Mouse (Mus musculus): ENCODE data around the gene Olfr373.
"Not testable (repeated sequence)": the region's sequence is repeated elsewhere in the genome, so short reads cannot be mapped to it uniquely, and the experiment has no call there.

Olfr373 gene

DNA sequence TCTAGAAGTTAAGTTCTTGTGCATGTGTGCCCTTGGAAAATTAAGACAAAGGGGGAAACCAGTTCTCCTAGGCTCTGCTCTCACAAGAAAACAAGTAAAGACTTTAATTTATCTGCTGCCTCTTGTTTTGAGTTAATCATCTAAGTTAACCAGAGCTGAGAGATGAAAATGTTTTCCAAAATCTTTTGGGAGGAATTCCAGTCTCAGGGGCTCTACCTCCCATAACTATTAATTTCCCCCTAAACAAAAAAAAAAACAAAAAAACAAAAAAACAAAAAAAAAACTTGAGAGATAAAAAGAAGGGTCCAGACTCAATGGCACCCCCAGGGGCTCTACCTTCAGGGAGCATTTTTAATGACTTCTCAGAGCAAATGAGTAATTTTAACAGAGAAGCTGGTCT, at the start of gene Olfr373:
Gene Olfr373 (plus strand): TSS at position 301 of the 400 bp plus-strand sequence.
- not testable (repeated sequence) for DNase-seq

DNA sequence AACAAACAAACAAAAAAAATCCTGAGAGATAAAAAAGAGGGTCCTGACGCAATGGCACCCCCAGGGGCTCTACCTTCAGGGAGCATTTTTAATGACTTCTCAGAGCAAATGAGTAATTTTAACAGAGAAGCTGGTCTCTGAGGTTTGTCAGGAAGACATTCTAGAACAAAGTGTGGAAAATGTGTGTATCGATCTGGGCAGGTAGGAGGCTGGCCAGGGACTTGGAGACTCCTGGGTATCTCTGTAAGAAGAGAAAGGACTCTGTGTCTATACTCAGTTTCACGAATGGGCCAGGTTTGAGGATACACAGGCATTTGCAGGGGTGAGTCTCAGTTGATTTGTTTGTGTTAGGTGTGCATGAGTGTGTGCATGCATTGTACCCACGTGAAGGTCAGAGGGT, 42.1 kb upstream of the Olfr373 start, which contains the start of gene Olfr372:
Gene Olfr372 (plus strand): TSS at position 301 of the 400 bp plus-strand sequence.
- not testable (repeated sequence) for DNase-seq

DNA sequence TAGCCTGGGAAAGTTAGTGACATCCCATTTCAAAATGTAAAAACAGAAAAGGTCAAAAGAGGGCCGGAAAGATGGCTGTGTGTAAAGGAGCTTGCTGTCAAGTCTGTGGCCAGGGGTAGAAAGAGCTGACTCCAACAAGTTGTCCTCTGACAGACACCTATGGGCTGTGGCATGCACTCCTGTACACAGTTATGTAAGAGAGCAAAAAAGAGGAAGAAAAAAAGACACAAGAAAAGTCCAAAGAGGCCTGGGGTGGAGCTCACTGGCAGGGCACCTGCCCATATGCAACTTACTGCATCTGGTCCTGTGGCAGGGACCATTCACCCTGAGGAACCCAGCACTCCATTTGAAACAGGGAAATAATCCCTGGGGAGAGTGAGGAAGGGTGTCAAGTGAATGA, 40.5 kb upstream of the Olfr373 start:
- no peak for DNase-seq

DNA sequence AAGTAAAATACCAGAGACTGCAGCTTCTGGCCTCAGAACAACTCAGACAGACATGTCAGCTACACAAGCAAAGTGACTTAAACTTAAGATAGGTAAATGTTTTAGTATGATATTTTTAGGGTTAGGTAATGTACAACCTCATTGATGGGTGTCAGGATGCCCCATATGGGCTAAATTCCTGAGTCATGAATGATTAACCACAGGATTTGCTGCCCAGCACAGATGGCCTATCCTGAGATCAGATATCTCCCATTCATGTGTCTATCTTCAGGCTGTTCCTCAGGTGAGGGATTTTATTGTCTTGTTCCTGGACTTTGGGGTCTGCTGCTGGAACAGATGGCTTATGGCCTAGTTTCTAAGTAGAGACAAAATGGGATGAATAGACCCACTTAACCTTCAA, 28.3 kb upstream of the Olfr373 start:
- not testable (repeated sequence) for DNase-seq

DNA sequence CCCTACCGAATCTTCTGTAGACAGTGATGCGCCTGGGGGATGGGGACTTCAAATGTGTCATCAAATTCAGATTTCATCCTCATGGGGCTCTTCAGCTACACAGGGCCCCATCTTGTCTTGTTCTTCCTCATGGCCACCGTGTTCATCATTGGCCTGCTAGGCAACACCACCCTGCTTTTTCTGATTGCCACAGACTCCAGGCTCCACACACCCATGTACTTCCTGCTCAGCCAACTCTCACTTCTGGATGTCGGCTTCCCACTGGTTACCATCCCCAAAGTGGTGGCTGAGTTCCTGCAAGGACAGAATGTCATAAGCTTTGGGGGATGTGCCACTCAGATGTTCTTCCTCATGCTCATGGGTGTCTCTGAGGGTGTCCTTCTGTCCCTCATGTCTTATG, 25.3 kb upstream of the Olfr373 start:
- DNase-seq: not testable (repeated sequence)

DNA sequence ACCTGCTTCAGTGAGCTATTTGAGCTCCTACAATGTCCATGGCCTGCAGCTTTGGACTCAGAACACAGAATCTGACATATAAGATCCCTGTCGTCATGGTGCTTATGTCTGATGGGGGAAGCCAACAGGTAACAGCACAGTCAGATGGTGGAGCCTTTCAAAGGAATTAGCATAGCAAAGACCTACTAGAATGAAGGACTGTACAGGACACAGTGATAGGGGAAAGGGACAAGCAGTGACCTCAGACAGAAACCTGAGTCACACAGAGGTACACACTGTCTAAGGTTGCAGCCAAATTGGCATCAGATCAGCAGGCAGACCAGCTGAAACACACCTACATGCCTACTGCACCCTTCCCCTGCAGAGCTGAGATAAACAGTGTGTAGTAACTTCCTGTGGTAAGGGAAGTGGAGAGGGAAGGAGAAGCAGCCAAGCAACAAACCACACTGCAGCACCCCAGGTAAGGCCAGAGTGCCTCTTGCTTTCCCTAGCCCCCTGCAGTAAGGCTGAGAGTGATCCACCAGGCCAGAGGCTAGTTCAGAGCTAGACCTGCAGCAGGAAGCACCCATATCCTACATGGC, 16.1 kb upstream of the Olfr373 start:
- not testable (repeated sequence) for DNase-seq

DNA sequence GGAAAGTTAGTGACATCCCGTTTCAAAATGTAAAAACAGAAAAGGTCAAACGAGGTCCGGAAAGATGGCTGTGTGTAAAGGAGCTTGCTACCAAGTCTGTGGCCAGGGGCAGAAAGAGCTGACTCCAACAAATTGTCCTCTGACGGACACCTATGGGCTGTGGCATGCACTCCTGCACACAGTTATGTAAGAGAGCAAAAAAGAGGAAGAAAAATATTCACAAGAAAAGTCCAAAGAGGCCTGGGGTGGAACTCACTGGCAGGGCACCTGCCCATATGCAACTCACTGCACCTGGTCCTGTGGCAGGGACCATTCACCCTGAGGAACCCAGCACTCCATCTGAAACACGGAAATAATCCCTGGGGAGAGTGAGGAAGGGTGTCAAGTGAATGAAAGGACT, 1.8 kb downstream of the Olfr373 start:
- DNase-seq: no peak

DNA sequence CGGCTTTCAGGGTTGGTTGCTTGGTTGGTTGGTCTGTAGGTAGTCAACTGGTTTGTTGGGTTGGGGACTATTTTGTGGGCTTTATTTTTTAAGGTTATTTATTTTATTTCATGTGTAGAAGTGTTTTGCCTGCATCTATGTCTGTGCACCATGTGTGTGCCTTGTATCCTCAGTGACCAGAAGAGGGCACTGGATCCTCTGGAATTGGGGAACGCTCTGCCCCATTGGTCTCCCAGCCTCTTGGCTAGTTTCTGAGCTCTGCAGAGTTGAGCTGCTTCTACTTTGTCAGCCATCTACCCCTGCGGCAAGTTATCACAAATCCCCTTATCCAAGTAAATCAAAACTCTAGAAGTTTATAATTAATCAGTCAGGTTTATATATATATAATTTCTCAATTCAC, 4.6 kb downstream of the Olfr373 start:
- DNase-seq: not testable (repeated sequence)

DNA sequence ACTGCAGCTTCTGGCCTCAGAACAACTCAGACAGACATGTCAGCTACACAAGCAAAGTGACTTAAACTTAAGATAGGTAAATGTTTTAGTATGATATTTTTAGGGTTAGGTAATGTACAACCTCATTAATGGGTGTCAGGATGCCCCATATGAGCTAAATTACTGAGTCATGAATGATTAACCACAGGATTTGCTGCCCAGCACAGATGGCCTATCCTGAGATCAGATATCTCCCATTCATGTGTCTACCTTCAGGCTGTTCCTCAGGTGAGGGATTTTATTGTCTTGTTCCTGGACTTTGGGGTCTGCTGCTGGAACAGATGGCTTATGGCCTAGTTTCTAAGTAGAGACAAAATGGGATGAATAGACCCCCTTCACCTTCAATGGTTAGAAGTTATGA, 13.7 kb downstream of the Olfr373 start:
- DNase-seq: not testable (repeated sequence)

DNA sequence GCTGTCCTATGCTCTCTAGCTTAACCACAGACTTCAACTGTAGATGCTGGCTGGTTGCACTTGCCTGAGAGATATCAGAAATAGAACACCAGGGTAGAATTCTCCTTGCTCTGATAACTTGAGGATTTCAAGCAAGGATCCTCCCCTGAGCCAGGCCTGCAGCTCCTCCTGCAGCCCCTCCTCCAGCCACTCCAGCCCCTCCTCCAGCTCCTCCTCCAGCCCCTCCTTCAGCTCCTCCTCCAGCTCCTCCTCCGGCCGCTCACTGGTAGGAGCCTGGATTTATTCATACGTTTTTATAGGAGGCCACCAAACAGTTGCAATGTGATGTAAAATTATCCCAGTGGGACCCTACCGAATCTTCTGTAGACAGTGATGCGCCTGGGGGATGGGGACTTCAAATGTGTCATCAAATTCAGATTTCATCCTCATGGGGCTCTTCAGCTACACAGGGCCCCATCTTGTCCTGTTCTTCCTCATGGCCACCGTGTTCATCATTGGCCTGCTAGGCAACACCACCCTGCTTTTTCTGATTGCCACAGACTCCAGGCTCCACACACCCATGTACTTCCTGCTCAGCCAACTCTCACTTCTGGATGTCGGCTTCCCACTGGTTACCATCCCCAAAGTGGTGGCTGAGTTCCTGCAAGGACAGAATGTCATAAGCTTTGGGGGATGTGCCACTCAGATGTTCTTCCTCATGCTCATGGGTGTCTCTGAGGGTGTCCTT, 16.6 kb downstream of the Olfr373 start:
- not testable (repeated sequence) for DNase-seq

DNA sequence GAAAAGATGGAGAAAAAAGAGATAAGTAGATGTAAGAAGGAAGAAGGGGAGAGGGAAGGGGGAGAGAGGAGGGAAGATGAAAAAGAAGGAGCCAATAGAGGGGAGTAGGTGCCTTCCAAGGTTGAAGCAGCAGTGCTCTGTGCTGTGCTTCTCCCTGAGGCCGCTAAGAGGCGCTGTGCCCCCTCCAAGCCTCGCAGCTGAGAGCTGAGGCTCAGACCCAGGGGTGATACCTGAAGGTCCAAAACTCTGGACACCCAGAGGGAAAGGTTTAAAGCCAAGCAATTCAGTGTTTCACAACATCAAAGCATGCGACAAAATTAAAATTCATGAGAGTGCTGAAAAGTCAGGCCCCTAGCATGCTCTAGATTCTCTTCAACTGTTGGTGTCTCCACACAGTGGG, 22.2 kb downstream of the Olfr373 start:
- no peak for DNase-seq

DNA sequence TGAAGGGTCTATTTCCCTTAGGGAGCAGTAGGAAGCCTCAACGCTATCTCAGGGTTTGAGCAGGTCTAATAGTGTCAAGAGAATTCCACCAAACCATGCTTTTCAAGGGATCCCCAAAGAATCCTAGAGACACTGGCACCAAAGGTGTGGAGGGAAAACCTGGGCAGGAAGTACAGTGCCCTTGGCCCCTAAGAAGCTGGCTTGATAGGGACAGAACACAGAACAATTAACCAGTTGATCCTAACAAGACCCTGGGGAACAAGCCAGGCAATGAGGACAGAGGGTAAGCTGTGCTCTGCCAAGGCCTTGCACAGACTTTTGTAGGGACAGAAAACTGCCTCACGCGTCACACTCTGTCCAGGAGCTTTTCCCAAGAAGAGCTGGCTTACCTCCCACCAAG, 23.8 kb downstream of the Olfr373 start, which contains the start of gene Olfr374:
Gene Olfr374 (plus strand): TSS at position 301 of the 400 bp plus-strand sequence.
- no peak for DNase-seq

DNA sequence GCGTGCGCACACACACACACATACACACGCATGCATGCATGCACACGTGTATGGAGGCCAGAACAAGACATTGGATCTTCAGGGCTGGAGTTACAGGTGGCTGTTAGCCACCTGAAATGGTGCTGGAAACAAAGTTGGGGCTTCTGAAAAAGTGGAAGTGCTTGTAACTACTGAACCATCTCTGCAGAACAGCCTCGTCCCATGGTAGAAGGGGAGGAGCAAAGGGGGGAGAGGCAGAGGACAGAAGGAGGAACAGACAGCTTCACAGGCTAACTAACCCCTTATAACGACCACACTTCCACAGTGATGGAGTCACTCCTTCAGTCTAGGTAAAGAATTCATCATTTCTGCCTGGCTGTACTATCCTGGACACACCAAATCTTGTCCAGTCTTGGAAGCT, 27.9 kb downstream of the Olfr373 start:
- no peak for DNase-seq

DNA sequence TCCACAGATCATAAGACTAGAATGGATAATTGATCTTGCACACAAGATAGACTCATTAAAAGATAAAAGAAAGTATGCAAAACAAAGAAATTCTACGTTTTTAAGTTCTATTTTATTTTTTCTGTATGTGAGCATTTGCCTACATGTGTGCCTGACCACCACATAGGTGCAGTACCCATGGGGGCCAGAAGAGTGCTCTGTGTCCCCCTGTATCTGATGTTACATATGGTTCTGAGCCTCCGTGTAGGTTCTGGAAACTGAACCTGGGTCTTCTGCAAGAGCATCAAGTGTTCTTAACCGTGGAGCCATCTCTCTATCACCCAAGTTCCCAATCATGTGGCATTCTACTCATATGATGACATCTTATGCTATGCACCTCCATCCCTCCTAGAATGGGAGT, 29.5 kb downstream of the Olfr373 start:
- no peak for DNase-seq

DNA sequence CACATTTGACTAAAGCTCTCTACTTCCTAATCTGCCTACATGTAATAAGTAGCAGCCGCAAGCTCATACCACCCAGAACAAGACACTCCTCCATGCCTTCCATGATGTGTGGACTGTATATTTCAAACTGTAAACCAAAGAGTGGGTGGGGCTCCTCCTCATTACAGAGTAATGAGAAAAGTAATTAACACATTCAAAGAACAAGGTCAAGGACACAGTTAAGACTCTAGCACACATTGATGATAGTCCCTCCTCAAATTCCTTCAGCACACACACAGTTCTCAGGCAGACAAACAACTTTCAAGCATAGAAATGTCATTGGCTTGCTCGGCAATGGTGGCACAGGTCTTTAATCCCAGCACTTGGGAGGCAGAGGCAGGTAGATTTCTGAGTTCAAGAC, 32.2 kb downstream of the Olfr373 start:
- DNase-seq: no peak

DNA sequence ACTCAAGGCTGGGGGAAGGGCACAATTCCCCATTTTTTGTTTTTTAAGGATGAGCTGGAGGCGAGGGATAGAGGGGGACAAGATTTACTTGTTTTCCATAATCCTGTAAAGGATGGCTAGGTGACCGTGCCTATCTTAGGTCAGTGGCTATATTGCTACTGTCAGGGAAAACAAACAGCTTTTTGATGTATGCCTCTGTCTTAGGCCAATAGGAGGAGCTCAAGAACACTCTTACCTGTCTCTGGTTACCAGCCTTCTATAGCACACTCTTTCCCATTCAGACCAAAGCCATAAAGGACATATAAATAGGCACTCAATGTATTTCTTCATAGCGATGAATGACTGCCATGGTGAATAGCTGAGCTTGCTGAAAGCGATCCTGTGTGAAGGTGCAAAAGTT, 35.6 kb downstream of the Olfr373 start:
- no peak for DNase-seq

DNA sequence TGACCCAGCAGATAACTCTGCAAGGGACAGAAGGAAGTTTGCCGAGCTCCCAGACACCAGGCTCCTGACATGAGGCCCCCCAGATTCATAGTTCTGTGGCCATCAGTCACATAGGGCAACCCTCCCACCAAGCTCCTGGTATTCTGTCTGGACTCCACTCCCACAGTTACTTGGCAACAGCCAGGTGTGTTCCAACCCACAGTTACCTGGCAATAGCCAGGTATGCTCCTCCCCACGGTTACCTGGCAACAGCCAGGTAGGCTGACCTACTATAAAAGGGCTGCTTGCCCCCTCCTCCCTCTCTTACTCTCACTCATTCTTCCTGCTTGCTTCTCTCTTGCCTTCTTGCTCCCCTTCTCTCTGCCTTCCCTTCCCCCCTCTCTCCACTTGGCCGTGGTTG, 38.5 kb downstream of the Olfr373 start:
- not testable (repeated sequence) for DNase-seq

DNA sequence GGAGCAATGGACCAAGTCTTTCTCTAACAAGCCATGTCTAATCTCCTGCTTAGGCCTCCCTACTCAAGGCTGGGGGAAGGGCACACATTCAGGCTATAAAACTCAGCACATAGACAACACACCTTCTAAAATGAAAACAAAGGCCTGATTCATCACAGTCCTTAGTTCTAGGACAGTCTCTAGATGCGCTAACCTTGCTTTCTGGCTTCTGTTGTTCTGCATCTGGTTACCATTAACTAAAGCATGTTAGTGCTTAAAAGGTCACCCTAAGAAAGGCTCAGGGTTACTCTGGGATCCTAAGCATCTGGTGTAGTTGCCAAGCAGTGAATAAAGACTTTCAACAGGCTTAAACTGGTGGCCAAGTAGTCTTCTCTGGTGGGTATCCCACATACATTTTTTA, 39.0 kb downstream of the Olfr373 start:
- no peak for DNase-seq

DNA sequence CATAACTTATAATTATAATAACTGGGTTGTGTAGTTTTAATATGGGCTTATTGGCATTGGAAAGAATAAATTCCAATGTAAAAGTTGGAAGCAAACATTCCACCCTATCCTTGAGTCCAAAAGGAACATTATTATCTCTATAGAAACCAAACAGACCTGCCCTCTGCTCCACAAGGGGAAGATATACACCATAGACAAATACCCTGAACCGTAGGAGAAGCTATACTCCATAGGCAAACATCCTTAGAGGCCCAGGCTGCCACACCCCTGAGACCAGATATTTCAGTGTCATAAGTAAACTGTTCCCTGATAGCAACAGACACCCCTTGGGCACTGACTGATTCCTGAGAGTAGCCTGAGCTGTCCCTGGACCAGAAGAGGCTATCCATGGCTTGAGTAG, 44.9 kb downstream of the Olfr373 start:
- DNase-seq: no peak

DNA sequence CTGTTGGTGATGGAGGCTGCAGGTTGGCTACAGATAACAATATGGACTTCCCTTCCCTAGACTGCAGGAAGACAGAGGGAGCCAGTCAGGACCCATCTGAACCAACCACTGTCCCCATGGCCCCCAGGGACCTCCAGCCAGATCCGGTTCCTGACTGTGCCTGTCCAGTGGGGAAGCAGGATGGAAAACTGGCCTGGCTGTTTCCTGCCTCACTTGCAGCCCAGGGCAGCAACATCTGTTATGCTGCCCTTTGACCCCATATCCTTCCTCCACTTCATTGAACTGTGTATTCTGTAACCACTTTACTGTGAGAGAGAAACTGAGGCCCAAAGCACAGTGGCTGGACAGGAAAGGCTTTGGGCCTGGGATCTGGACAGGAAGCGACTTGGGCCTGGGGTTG, 48.3 kb downstream of the Olfr373 start:
- DNase-seq: no peak

DNA sequence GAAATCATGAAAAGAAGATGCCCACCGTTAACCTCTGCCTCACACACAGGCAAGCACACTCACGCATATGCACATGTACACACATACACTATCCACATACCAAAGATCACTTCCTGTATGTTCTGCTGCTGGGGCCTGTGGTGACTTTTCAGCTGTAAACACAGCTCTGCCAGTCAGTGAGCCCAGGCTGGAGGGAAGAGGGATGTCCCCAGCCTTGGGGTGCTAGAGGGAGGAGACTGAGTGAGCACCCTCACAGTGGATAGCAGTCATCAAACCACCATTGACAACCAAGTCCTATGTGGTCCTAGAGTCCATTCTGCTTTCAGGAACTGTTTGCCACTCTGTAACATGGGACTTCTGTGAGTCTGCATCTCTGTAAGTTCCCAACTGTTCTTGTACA, 48.9 kb downstream of the Olfr373 start:
- DNase-seq: no peak

DNA sequence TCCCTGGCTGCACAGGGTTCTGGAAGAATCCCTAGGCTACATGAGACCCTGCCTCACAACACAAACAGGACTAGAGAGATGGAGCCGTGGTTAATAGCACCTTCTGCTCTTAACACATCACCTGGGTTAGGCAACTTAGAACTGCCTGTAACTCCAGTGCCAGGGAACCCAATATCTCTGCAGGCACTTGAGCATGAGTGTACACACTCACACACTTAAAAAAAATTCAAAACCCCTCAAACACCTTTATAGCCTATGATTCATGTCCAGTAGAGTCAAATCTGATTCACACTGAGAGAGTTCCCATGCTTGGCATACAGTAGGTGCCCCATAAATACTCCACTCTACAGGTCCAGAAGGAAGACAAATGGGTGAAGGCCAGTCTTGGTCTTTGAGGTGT, 49.4 kb downstream of the Olfr373 start:
- no peak for DNase-seq

DNA sequence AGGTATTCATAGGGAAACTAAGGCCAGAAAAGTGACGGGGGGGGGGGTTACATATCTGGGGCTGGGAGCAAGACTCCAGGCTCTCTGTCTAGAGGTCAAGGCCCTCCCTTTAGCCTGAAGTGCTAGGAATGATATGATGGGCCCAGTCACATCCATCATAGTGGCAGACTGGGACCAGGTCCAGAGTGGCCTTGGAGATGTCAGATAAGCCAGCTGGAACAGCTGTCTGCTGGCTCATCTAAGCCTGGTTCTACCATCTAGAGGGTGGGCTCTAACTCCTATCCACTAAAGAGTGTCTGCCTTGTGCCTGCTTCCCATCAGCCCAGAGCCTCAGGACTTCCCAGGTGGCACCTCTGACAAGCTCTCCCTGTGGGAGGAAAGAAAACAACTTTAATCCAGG, 49.9 kb downstream of the Olfr373 start:
- no peak for DNase-seq

DNA sequence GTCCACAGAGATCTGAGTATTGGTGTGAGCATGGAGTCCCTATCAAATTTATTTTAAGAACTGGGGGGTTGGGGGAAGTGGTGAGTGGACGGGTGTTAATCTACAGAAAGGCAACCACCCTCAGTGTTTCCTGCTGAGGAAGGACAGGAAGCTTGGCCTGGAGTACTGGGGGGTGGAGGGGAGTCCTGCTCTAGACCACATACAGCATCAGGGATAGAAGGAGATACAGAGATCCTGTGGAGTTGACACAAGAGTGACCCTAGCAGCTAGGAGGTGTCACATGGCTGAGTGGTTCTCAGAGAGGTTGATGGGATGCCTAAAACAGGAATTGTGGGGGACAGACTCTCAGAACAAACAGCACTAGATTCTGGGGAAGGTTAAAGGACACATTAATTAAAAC, 50.5 kb downstream of the Olfr373 start:
- DNase-seq: no peak

Measured in cerebellum, adult 11 months (tissue).